Mouse (Mus musculus) neural tube, embryonic 13.5 days (tissue): ENCODE results near the gene Syncrip. TPM values are rescaled to one million over a fixed set of nuclear protein-coding genes. Genes with fewer than 3 reads are reported as not detected.

Experiments
- ATAC-seq: fragments of 200-750 bp; cut with Nextera tagmentation; 2 replicates; pipeline ENCODE4 v1.8.0; 2017; ENCODE audit warnings: low read depth, mild to moderate bottlenecking, moderate TSS enrichment, moderate library complexity
- H3K27ac ChIP-seq: fragments of 300-500 bp; sonication (generic); replicated peaks from 2 replicates; pipeline ENCODE4 v1.5.1; 2015; ENCODE audit warnings: moderate library complexity, mild to moderate bottlenecking, inconsistent platforms
- H3K27me3 ChIP-seq: fragments of 300-500 bp; sonication (generic); 2 replicates; pipeline ENCODE4 v1.6.1; 2015; ENCODE audit warnings: mild to moderate bottlenecking, inconsistent platforms
- H3K36me3 ChIP-seq: fragments of 300-500 bp; sonication (generic); 2 replicates; pipeline ENCODE4 v1.6.1; 2015; ENCODE audit warnings: mild to moderate bottlenecking, inconsistent platforms
- H3K4me1 ChIP-seq: fragments of 300-500 bp; sonication (generic); replicated peaks from 2 replicates; pipeline ENCODE4 v1.6.1; 2015; ENCODE audit warnings: inconsistent platforms
- H3K4me2 ChIP-seq: fragments of 300-500 bp; sonication (generic); 2 replicates; pipeline ENCODE4 v1.6.1; 2015; ENCODE audit warnings: inconsistent platforms, mild to moderate bottlenecking, moderate library complexity
- H3K4me3 ChIP-seq: fragments of 300-500 bp; sonication (generic); 2 replicates; pipeline ENCODE4 v1.5.1; 2015; ENCODE audit warnings: mild to moderate bottlenecking, inconsistent platforms
- H3K9ac ChIP-seq: fragments of 300-500 bp; sonication (generic); 2 replicates; pipeline ENCODE4 v1.6.1; 2015; ENCODE audit warnings: moderate library complexity, mild to moderate bottlenecking, inconsistent platforms
- H3K9me3 ChIP-seq: fragments of 300-500 bp; sonication (generic); 2 replicates; pipeline ENCODE4 v1.6.1; 2016; ENCODE audit warnings: inconsistent platforms
- WGBS: fragments of 180-500 bp; shearing (Covaris S2); methylation state at CpG from one replicate; pipeline ENCODE4 v1.1.7; 2015; 5-methylcytosine and 5-hydroxymethylcytosine counted together
- polyA plus RNA-seq: library from polyadenylated mRNA; unstranded; fragments of >200 nt; fragmentation: Nextera tagmentation; extraction: Ambion mirVana; gene quantifications from 2 replicates; pipeline ENCODE4 v1.2.1, GENCODE M21; 2015

The Syncrip gene
- polyA plus RNA-seq, 1 experiment from 2014 or later, result 76.1 TPM

GRCm38 (mm10) chr9:88404515-88404914, 77.9 kb downstream of the Syncrip start:
- ATAC-seq, result no peak
- Histone ChIP-seq H3K4me3 (no peak overlapping the region), H3K9me3 (no peaks in the 10 kb centered on the region), H3K9ac (no peak overlapping the region), H3K36me3 (peaks cover 27% of the 10 kb centered on the region), H3K27me3 (no peaks in the 10 kb centered on the region), H3K27ac (no peak overlapping the region), H3K4me1 (no peaks in the 10 kb centered on the region), H3K4me2 (no peak overlapping the region)
- 90% methylated on average over 6 of the region's 6 CpGs for WGBS

DNA sequence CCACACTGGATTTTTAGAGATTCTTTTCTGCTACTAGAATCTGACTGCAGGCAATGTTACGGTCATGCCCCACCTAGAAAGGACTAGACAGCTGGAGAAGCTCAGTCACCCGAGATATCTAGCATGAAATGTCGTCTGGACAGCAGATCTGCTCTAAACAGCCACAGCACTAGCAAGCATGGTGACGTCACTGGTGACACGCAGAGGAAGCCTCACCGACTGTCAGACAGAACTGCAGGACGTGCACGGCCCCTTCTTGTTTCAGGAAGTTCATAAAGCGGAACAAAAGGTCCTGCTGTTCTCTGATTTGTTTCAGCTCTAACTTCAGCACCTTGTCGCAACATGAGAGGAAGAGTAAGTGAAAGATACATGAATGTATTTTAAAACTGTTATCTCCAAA, 78.3 kb downstream of the Syncrip start:
- ATAC-seq, result no peak
- Histone ChIP-seq H3K4me2 (no peak overlapping the region), H3K4me1 (no peaks in the 10 kb centered on the region), H3K36me3 (peaks cover 23% of the 10 kb centered on the region), H3K4me3 (no peak overlapping the region), H3K9me3 (no peaks in the 10 kb centered on the region), H3K27ac (no peak overlapping the region), H3K9ac (no peak overlapping the region), H3K27me3 (no peaks in the 10 kb centered on the region)
- WGBS, result 69% methylated on average over 10 of the region's 10 CpGs

GRCm38 (mm10) chr9:88398461-88398860, 83.9 kb downstream of the Syncrip start:
- Histone ChIP-seq H3K4me1 (no peaks in the 10 kb centered on the region), H3K27me3 (no peaks in the 10 kb centered on the region), H3K4me2 (no peak overlapping the region), H3K4me3 (no peak overlapping the region), H3K9ac (no peak overlapping the region), H3K27ac (no peak overlapping the region), H3K9me3 (no peaks in the 10 kb centered on the region), H3K36me3 (peaks cover 39% of the 10 kb centered on the region)
- 85% methylated on average over 1 of the region's 1 CpGs for whole genome bisulfite sequencing
- no peak for ATAC-seq

Other genes with a start within 250 kb of the Syncrip start
- 0.61 and 0.87 TPM in 2 replicates for gene Nt5e, start 155.4 kb downstream of the Syncrip start, polyA plus RNA-seq
- gene Snx14, start 43.6 kb downstream of the Syncrip start, polyA plus RNA-seq, result 26.6 and 28.1 TPM in 2 replicates
- 1.5 TPM in 1 of 2 replicates, not detected in the other for gene Gm20537, start 26.0 kb downstream of the Syncrip start, polyA plus RNA-seq
- gene Zfp949, start 65.4 kb upstream of the Syncrip start, polyA plus RNA-seq, result 18.4 and 20.7 TPM in 2 replicates
- gene Trim43a, start 98.3 kb upstream of the Syncrip start, polyA plus RNA-seq, result 0.17 TPM in 1 of 2 replicates, not detected in the other
- 38.5 and 40.5 TPM in 2 replicates for gene Mthfsl, start 237.7 kb upstream of the Syncrip start, polyA plus RNA-seq
- 0.25 TPM in 1 of 2 replicates, not detected in the other for gene Bcl2a1d, start 249.3 kb upstream of the Syncrip start, polyA plus RNA-seq